Mouse (Mus musculus): ENCODE data around the gene Tshz2. TPM values are rescaled to one million over a fixed set of nuclear protein-coding genes. Genes with fewer than 3 reads are reported as not detected.

Tshz2 gene
- total and polyA plus RNA-seq, 2 experiments from 2014 or later: 26.4 to 40.8 TPM

DNA sequence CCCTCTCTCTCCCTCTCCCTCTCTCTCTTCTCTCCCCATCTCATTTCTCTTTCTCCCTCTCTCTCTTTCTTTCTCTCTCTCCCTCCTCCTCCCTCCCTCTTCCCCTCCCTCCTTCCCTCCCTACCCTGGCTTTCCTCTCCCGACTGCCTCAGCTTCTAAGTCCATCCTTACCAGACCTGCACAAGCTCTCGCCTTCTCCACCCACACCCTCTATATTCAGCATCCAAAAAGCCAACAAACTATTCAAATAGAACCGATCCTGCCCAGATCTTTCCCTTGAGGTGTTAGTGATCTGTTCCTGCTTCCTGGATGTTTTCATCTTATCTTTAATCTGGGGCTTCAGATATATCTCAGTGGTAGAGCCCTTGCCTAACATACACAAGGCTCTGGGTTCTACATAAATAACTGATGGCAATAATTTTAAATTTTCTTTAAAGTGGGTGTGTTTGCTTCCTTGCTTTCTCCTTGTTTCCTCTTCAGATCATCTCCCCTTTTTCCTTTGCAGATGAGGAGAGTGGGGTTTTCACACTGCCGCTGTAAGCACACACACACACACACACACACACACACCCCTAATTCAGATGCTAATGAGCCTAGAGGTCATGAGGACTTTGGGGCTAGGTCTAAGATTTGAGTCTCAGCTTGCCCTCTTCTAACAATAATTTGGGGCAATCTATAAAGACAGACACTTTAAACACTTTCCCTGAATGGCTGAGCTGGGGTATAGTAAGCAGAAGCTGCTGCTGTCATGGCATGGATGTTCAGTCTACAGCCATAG lies 226.5 kb downstream of the Tshz2 start:
- no peak overlapping the region for H3K9ac ChIP-seq (replicated peaks; ENCODE audit: low read length, poor library complexity, severe bottlenecking)
- H3K27me3 ChIP-seq (ENCODE audit: insufficient read depth, low read length): no peaks in the 10 kb centered on the region
- WGBS: 62% methylated on average over 4 of the region's 4 CpGs
- no peak for TF ChIP-seq CTCF (IDR thresholded peaks at IDR 0.05)
- H3K4me2 ChIP-seq (ENCODE audit: low read depth, low read length, poor library complexity, severe bottlenecking): no peak overlapping the region
- no peak for ATAC-seq (ENCODE audit: low FRiP score)
- no peak overlapping the region for H3K4me3 ChIP-seq (ENCODE audit: low read depth, low read length)
- H3K9me3 ChIP-seq (ENCODE audit: low read length): no peaks in the 10 kb centered on the region
- DNase-seq (ENCODE audit: low spot score): no peak
- H3K36me3 ChIP-seq (ENCODE audit: insufficient read depth, low read length): no peaks in the 10 kb centered on the region
- no peak overlapping the region for H3K27ac ChIP-seq (ENCODE audit: low read depth, low read length)
- 0 out of 2 replicates have a peak, but pooled peaks cover 3% of the 10 kb centered on the region for H3K4me1 ChIP-seq (ENCODE audit: insufficient read depth, low read length)

DNA sequence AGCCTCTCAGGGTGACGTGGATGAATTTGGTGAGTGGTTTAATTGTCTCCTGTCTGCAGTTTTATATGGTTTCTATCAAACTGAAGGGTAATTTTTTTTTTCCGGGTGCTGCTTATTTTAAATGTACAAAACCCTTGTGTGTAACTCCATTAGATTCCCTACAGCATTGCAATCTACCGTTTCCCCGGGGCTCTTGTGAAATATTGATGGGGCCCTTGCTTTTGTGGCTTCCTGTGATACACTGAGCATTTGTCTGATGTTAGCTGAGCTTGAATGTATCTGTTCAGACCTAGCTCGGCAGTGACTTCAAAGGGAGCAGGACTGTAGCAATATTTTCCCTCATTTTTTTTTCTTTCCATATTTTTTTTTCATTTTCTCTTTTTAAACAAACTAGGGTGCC lies 228.1 kb downstream of the Tshz2 start:
- no peak for ATAC-seq (ENCODE audit: low FRiP score)
- Histone ChIP-seq H3K9ac (replicated peaks; ENCODE audit: low read length, poor library complexity, severe bottlenecking) (no peak overlapping the region), H3K36me3 (ENCODE audit: insufficient read depth, low read length) (no peaks in the 10 kb centered on the region), H3K27me3 (ENCODE audit: insufficient read depth, low read length) (no peaks in the 10 kb centered on the region), H3K4me3 (ENCODE audit: low read depth, low read length) (no peak overlapping the region), H3K4me2 (ENCODE audit: low read depth, low read length, poor library complexity, severe bottlenecking) (no peak overlapping the region), H3K4me1 (ENCODE audit: insufficient read depth, low read length) (0 out of 2 replicates have a peak, but pooled peaks cover 3% of the 10 kb centered on the region), H3K27ac (ENCODE audit: low read depth, low read length) (no peak overlapping the region), H3K9me3 (ENCODE audit: low read length) (no peaks in the 10 kb centered on the region)
- WGBS: 35% methylated on average over 5 of the region's 5 CpGs
- TF ChIP-seq CTCF (IDR thresholded peaks at IDR 0.05): no peak
- DNase-seq (ENCODE audit: low spot score): no peak

DNA sequence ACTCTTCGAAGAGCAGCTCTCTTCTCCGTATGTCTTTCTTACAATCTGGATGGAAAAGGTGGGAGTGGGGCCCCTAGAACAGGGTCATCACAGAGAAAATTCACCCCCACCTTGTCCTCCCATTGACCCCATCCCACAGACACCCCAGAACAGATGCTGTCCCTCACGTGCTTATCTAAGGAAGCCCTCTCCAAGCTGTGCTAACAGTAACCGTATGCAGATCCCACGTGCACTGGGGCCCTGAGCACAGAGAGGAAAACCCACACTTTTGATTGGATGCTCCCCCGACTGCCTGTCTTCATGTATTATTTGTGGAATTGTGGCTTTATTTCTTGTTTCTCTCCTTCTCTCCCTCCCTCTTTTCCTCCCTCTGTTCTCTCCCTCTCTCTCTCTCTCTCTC lies 229.9 kb downstream of the Tshz2 start:
- TF ChIP-seq CTCF (IDR thresholded peaks at IDR 0.05): no peak
- no peak overlapping the region for H3K27ac ChIP-seq (ENCODE audit: low read depth, low read length)
- no peaks in the 10 kb centered on the region for H3K9me3 ChIP-seq (ENCODE audit: low read length)
- no peak for DNase-seq (ENCODE audit: low spot score)
- H3K4me1 ChIP-seq (ENCODE audit: insufficient read depth, low read length): 0 out of 2 replicates have a peak, but pooled peaks cover 3% of the 10 kb centered on the region
- no peak overlapping the region for H3K9ac ChIP-seq (replicated peaks; ENCODE audit: low read length, poor library complexity, severe bottlenecking)
- H3K4me3 ChIP-seq (ENCODE audit: low read depth, low read length): no peak overlapping the region
- H3K27me3 ChIP-seq (ENCODE audit: insufficient read depth, low read length): no peaks in the 10 kb centered on the region
- H3K4me2 ChIP-seq (ENCODE audit: low read depth, low read length, poor library complexity, severe bottlenecking): no peak overlapping the region
- 55% methylated on average over 6 of the region's 6 CpGs for WGBS
- ATAC-seq (ENCODE audit: low FRiP score): no peak
- no peaks in the 10 kb centered on the region for H3K36me3 ChIP-seq (ENCODE audit: insufficient read depth, low read length)

DNA sequence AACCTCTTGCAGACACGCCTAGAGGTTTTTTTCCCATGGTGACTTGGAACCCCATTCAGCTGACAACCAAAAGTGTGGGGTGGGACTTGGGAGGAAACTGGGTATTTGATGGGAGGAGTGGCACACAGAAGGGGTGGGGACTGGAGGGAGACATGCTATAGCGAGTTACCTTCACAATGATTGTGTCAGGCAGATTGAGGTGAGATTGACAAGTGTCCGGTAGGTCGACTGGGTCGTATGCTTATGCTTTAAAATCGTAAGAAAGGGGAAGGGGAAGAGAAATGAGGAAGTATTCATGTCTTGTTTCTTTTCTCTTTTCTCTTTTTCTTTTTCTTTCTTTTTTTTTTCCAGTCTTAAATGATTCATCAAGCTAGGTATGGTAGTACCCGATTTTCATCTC lies 236.7 kb downstream of the Tshz2 start:
- Histone ChIP-seq H3K4me2 (ENCODE audit: low read depth, low read length, poor library complexity, severe bottlenecking) (no peak overlapping the region), H3K27ac (ENCODE audit: low read depth, low read length) (no peak overlapping the region), H3K9ac (replicated peaks; ENCODE audit: low read length, poor library complexity, severe bottlenecking) (no peak overlapping the region), H3K27me3 (ENCODE audit: insufficient read depth, low read length) (no peaks in the 10 kb centered on the region), H3K36me3 (ENCODE audit: insufficient read depth, low read length) (no peaks in the 10 kb centered on the region), H3K9me3 (ENCODE audit: low read length) (no peaks in the 10 kb centered on the region), H3K4me3 (ENCODE audit: low read depth, low read length) (no peak overlapping the region), H3K4me1 (ENCODE audit: insufficient read depth, low read length) (no peaks in the 10 kb centered on the region)
- no peak for TF ChIP-seq CTCF (IDR thresholded peaks at IDR 0.05)
- ATAC-seq (ENCODE audit: low FRiP score) (no peak), DNase-seq (ENCODE audit: low spot score) (no peak)
- WGBS: 91% methylated on average over 7 of the region's 7 CpGs

DNA sequence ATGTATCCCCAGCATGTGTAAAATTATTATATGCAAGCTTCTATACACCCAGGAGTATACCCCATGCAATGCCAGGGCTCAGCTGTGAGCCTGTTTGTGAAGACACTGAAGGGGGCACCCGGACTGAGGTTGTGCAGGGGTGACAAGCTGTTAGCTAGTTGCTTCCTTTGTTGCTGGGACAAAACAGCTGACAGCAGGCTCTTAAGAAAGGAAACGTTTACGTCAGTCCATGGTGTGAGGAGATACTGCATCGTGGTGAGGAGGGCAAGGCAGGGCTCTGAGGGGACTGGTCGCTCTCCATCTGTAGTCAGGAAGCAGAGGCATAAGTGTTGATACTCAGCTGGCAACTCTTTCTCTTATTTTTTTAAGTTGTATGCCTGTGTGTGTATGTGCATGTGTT lies 237.7 kb downstream of the Tshz2 start:
- no peaks in the 10 kb centered on the region for H3K36me3 ChIP-seq (ENCODE audit: insufficient read depth, low read length)
- H3K4me1 ChIP-seq (ENCODE audit: insufficient read depth, low read length): no peaks in the 10 kb centered on the region
- H3K9ac ChIP-seq (replicated peaks; ENCODE audit: low read length, poor library complexity, severe bottlenecking): no peak overlapping the region
- H3K9me3 ChIP-seq (ENCODE audit: low read length): no peaks in the 10 kb centered on the region
- no peak for DNase-seq (ENCODE audit: low spot score)
- no peak overlapping the region for H3K4me3 ChIP-seq (ENCODE audit: low read depth, low read length)
- TF ChIP-seq CTCF (IDR thresholded peaks at IDR 0.05): no peak
- ATAC-seq (ENCODE audit: low FRiP score): no peak
- H3K27ac ChIP-seq (ENCODE audit: low read depth, low read length): no peak overlapping the region
- H3K4me2 ChIP-seq (ENCODE audit: low read depth, low read length, poor library complexity, severe bottlenecking): no peak overlapping the region
- WGBS: 47% methylated on average over 5 of the region's 5 CpGs
- no peaks in the 10 kb centered on the region for H3K27me3 ChIP-seq (ENCODE audit: insufficient read depth, low read length)

DNA sequence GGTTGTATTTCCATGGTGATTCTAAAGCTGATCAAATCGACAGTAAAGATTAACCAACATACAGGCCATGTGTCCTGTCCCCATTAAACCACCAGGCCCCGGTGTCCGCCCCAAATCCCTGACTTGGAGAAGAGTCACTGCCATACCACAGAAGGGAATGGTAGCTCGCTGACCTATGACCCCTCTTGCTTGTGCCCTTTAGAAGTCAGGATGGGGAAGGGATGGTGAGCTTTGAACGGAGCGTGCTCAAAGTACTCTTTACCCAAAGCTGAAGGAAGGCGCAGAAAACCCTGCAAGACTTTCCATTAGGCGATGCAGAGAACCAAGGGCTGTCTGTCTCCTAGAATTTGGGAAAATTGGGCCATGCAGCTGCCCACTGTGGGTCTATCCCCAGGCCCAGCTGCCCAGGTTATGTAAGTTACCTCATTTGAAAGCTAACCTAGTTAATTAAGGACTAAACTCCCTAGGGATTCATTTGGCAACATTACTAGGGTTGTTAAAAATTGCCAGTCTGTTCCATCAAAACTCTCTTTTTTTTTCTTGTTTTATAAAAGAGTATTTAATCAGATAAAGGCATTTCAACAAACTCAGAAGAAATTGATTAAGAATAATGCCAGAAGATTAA lies 238.7 kb downstream of the Tshz2 start:
- no peak overlapping the region for H3K9ac ChIP-seq (replicated peaks; ENCODE audit: low read length, poor library complexity, severe bottlenecking)
- TF ChIP-seq CTCF (IDR thresholded peaks at IDR 0.05): no peak
- WGBS: 86% methylated on average over 8 of the region's 8 CpGs
- no peak for ATAC-seq (ENCODE audit: low FRiP score)
- no peak overlapping the region for H3K4me2 ChIP-seq (ENCODE audit: low read depth, low read length, poor library complexity, severe bottlenecking)
- no peak overlapping the region for H3K27ac ChIP-seq (ENCODE audit: low read depth, low read length)
- H3K4me3 ChIP-seq (ENCODE audit: low read depth, low read length): no peak overlapping the region
- no peak for DNase-seq (ENCODE audit: low spot score)
- no peaks in the 10 kb centered on the region for H3K27me3 ChIP-seq (ENCODE audit: insufficient read depth, low read length)
- no peaks in the 10 kb centered on the region for H3K36me3 ChIP-seq (ENCODE audit: insufficient read depth, low read length)
- no peaks in the 10 kb centered on the region for H3K4me1 ChIP-seq (ENCODE audit: insufficient read depth, low read length)
- no peaks in the 10 kb centered on the region for H3K9me3 ChIP-seq (ENCODE audit: low read length)
